ENCODE assay signal across 9 mouse cellular contexts in the genomic region with DNA sequence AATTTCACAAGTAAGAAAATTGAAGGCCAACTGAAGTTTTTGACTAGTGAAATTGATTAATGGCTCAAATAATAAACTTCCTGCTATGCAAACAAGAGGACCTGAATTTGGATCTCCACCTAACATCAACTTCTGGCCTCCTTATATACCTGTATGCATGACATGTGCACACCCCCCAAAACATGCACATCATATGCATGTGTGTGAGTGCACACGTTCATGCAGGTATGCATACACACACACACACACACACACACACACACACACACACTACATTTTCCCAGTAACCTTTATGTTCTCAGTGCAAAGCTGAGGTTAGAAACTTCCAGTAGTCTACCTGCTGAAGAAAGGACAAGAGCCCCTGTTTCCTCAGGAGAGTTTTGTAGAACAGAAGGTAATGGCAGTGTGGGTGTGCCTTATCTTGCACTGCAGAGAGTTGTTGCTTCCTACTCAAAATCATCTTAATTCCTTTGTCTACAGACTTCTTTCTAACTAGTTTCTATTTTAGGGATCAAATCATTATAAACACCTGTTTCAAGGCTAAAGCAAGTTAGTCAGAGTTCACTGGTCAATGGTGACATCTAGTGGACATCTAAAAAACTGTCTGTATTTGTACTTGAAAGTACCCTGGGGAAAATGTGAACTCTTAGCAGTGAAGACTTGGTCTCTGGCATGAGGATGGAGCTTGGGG.
DNase-seq lines count a peak whose midpoint lies in the region; ATAC-seq and TF ChIP-seq lines count a peak whose summit lies in the region.
"Had no signal": no experiment of that assay in that cellular context is flagged by ENCODE, and none has a peak within 500 bp of the region (broad histone marks: within the 10 kb centered on the region; RNA-seq: fewer than 3 reads in every experiment).

No protein-coding gene starts in this region.

- H3K9me3 ChIP-seq in heart, postnatal 0 days (replicated peaks; ENCODE audit: control insufficient read depth, low read length) = no peaks in the 10 kb centered on the region
- H3K9me3 ChIP-seq in heart, embryonic 12.5 days (replicated peaks) = no peaks in the 10 kb centered on the region
- H3K9me3 ChIP-seq in midbrain, embryonic 16.5 days (replicated peaks; ENCODE audit: control insufficient read depth, low read length, poor library complexity, severe bottlenecking) = no peaks in the 10 kb centered on the region
- H3K9me3 ChIP-seq: stomach, embryonic 15.5 days had no signal

- no peak for ATAC-seq in heart, postnatal 0 days (ENCODE audit: insufficient read depth, low read depth)
- no peak for ATAC-seq in heart, embryonic 12.5 days (ENCODE audit: insufficient number of reproducible peaks, low FRiP score)
- ATAC-seq in hematopoietic stem cell, adult 5-6 weeks (replicated peaks in 1 of 2; ENCODE audit: insufficient read depth in 1 of 2, low FRiP score in 2 of 2, low TSS enrichment in 1 of 2, low read depth in 1 of 2, poor library complexity in 2 of 2, severe bottlenecking in 2 of 2) = peak; percentile 69 to 87; a peak in 3 of 4 replicates
- ATAC-seq in midbrain, embryonic 16.5 days = peak; percentile 58; the same call in 1 of the 2 replicates

- H3K4me2 ChIP-seq in heart, postnatal 0 days (ENCODE audit: low read depth, low read length) = no peak overlapping the region
- H3K4me2 ChIP-seq in heart, embryonic 12.5 days = no peak overlapping the region
- H3K4me2 ChIP-seq in midbrain, embryonic 16.5 days (ENCODE audit: low read length) = no peak overlapping the region
- H3K4me2 ChIP-seq: stomach, embryonic 15.5 days had no signal

- 64% methylated on average over 1 of the region's 1 CpGs for WGBS in heart, postnatal 0 days
- WGBS in heart, embryonic 12.5 days = 88% methylated on average over 1 of the region's 1 CpGs
- WGBS in midbrain, embryonic 16.5 days = 80% methylated on average over 1 of the region's 1 CpGs

- no peaks in the 10 kb centered on the region for H3K4me1 ChIP-seq in heart, postnatal 0 days (ENCODE audit: control insufficient read depth, insufficient read depth)
- no peaks in the 10 kb centered on the region for H3K4me1 ChIP-seq in heart, embryonic 12.5 days (replicated peaks)
- H3K4me1 ChIP-seq in midbrain, embryonic 16.5 days (ENCODE audit: control insufficient read depth, insufficient read depth, low read length) = no peaks in the 10 kb centered on the region
- H3K4me1 ChIP-seq: stomach, embryonic 15.5 days had no signal

- H3K27me3 ChIP-seq in heart, postnatal 0 days (ENCODE audit: control insufficient read depth, insufficient read depth, low read length) = no peaks in the 10 kb centered on the region
- no peaks in the 10 kb centered on the region for H3K27me3 ChIP-seq in heart, embryonic 12.5 days (replicated peaks)
- no peaks in the 10 kb centered on the region for H3K27me3 ChIP-seq in midbrain, embryonic 16.5 days (ENCODE audit: control insufficient read depth, insufficient read depth, low read depth, low read length)
- H3K27me3 ChIP-seq: stomach, embryonic 15.5 days had no signal

- TF ChIP-seq EP300 in heart, postnatal 0 days (IDR thresholded peaks at IDR 0.05; ENCODE audit: low read depth) = no peak

- H3K4me3 ChIP-seq in heart, postnatal 0 days (ENCODE audit: low read depth, low read length) = no peak overlapping the region
- H3K4me3 ChIP-seq in heart, embryonic 12.5 days = no peak overlapping the region
- H3K4me3 ChIP-seq in midbrain, embryonic 16.5 days (ENCODE audit: low read depth, low read length) = no peak overlapping the region
- H3K4me3 ChIP-seq: stomach, embryonic 15.5 days had no signal

- H3K36me3 ChIP-seq in heart, postnatal 0 days (replicated peaks; ENCODE audit: control insufficient read depth, insufficient read depth, low read length) = no peaks in the 10 kb centered on the region
- no peaks in the 10 kb centered on the region for H3K36me3 ChIP-seq in heart, embryonic 12.5 days
- no peaks in the 10 kb centered on the region for H3K36me3 ChIP-seq in midbrain, embryonic 16.5 days (ENCODE audit: control insufficient read depth, insufficient read depth, low read length)
- H3K36me3 ChIP-seq: stomach, embryonic 15.5 days had no signal

- TF ChIP-seq CTCF in heart, postnatal 0 days (IDR thresholded peaks at IDR 0.05; ENCODE audit: low read depth) = peak; percentile 60

- H3K27ac ChIP-seq in heart, postnatal 0 days (ENCODE audit: low read depth) = no peak overlapping the region
- H3K27ac ChIP-seq in heart, embryonic 12.5 days (ENCODE audit: poor library complexity, severe bottlenecking) = no peak overlapping the region
- H3K27ac ChIP-seq in midbrain, embryonic 16.5 days (ENCODE audit: low read length) = no peak overlapping the region
- H3K27ac ChIP-seq: stomach, embryonic 15.5 days had no signal

- H3K9ac ChIP-seq in heart, postnatal 0 days (replicated peaks; ENCODE audit: low read depth, low read length) = no peak overlapping the region
- no peak overlapping the region for H3K9ac ChIP-seq in heart, embryonic 12.5 days
- H3K9ac ChIP-seq in midbrain, embryonic 16.5 days (ENCODE audit: low read depth, low read length) = no peak overlapping the region
- H3K9ac ChIP-seq: stomach, embryonic 15.5 days had no signal

- peak; percentile 67 for DNase-seq in heart, postnatal 0 days (ENCODE audit: low spot score)
- DNase-seq in 416B (ENCODE audit: low read depth) = peak; percentile 86
- DNase-seq in c-Kit-positive CD71-negative TER-119-negative erythroid progenitor cells, embryonic 14.5 days (ENCODE audit: low read depth) = peak; percentile 17
- DNase-seq in urinary bladder, postnatal 36 days (ENCODE audit: low spot score in 2 of 2) = no peak
- DNase-seq in ovary, postnatal 36 days (ENCODE audit: low spot score) = no peak

Comparison
In these comparisons a context has a peak if more than half of its experiments do, and no peak if none do; other contexts are left out.
1. ATAC-seq: peak in hematopoietic stem cell, adult 5-6 weeks (2 of 2) and midbrain, embryonic 16.5 days (single experiment); none in heart, postnatal 0 days (single experiment) and heart, embryonic 12.5 days (single experiment).
2. DNase-seq: peak in heart, postnatal 0 days (single experiment), 416B (single experiment) and c-Kit-positive CD71-negative TER-119-negative erythroid progenitor cells, embryonic 14.5 days (single experiment); none in urinary bladder, postnatal 36 days (0 of 2) and ovary, postnatal 36 days (single experiment).